Mouse (Mus musculus) lung, adult 18-20 months (tissue): ENCODE data around the gene Pappa2.
A peak's percentile ranks its signal among the peaks of the same experiment; 100 is the strongest.

ENCODE experiments used
- DNase-seq, 2 experiments: peaks; one replicate each; pipeline ENCODE4 v3.0.0; 2022; ENCODE audit warnings: mixed read lengths in 2 of 2

Pappa2 gene

DNA sequence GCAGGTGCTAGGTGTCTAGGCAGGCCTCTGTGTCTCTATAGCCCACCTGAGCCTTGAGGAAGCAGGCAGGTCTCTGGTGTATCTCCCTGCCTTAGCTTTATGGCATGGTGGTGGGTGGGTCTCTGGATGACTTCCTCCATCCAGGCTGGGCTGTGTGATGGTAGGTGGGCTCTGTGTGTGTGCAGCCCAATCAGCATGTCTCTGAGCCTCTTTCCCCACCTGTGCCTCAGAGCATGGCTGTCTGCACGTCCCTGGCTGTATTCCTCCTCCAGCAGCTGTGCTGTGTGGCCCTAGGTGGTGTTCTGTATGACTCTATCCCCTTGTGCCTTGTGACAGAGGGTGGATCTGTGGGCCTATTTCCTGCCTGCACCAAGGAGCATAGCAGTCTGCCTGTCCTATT is at the start of gene Pappa2:
Gene Pappa2 (minus strand): TSS at position 101 of the 400 bp plus-strand sequence.
- DNase-seq: no peak

DNA sequence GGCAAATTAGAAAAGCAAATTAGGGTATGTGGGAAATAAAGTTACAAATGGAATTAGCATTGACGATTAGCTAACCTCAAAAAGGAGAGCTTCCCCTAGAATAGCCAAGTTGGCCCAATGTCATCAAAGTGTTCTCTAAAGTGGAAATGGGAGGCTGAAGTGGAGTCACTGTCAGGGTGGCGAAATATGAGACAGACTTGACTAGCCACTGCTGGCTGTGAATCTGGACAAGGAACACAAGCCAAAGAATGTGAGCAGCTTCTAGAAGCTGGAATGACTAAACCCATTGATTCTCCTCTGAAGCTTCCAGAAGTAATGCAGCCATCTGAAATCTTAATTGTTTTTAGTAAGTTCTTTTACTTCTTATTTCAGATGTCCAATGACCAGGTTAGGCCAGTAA is 48.8 kb upstream of the Pappa2 start:
- no peak for DNase-seq

DNA sequence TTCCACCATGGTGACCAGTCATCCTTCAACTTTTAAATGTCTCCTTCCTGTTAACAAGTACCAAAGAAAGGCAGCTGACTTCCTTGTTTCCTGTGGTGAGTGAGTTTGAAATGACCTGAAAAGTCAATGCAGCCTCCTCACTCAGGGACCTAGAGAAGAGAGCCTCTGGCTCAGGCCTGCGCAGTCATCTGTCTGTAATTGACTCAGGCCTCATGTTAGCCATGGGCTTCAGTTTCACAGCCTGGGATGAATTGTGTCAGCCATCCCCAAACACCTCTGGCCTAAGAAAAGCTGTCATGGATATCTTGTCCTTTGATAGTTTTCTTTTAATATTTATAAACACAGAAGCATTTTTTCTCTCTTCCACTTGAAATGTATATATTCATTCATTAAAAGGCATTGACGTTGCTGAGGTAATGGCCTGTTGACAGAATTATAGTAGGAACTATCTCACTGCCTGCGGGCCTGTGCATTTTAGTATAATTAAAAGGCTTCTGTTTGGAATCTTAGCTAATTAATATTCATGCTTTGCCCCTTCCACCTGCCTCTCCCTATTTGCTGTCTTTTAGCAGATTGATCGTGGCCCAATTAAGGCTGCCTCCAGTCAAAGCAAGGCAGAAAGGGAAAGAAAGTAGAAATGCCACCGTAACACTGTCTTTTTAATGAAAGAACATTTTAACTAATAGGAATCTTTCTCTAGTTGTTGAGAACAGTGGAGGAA is 34.8 kb upstream of the Pappa2 start:
- DNase-seq: no peak

DNA sequence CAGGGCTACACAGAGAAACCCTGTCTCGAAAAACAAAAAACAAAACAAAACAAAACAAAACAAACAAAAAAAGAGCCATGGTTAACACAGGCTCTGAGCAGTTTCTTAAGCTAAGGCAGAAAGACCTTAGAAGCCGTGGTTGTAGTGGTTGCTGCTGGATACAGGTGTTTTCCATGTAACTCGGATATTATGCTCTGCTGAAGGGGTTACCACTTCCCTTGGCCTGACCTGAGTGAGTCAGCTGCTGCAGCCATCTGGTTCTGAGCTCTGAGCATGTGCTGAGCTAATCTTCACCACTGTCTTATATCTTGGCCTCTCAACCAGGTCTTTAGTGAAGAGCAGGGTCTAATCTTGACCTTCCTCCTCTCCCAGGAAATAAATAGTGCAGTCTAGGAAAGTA is 6.8 kb upstream of the Pappa2 start:
- no peak for DNase-seq

DNA sequence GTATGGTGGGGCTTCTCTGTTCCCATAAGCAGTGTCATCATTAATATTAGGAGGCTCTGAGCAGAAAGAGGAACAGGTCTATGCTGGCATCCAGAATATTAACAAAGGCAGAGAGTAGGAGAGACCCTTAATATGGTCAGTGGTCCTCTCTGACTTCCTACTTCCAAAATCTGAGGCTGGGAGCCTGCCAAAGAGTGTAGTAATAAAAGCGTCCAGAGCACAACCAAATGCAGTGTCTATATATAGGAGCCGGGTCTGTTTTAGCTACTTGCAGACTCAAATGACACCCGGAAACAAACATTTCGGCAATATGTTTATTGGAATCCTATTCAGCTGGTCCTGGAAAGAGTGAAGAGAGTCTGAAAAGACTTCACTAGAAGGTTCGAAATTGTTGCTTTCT is 17.9 kb downstream of the Pappa2 start:
- DNase-seq: no peak

DNA sequence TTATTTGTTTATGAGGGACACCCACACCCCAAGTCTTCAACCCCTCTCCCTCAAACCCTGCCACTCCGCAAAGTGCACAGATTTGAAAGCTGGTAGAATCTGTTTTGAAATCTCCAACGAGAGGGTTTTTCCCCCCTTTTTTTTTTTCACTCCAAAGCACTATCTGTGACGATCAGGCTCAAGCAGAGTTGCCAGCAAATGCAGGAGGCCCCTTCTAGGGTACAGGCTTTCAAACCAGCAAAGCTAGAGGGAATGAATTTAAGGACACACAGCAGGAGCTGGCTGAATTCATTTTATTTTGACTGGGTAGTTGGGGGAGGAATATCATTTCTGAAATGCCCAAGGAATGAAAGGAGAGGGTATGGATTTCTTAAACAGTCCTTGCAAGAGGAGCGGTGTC is 19.3 kb downstream of the Pappa2 start:
- DNase-seq: no peak

DNA sequence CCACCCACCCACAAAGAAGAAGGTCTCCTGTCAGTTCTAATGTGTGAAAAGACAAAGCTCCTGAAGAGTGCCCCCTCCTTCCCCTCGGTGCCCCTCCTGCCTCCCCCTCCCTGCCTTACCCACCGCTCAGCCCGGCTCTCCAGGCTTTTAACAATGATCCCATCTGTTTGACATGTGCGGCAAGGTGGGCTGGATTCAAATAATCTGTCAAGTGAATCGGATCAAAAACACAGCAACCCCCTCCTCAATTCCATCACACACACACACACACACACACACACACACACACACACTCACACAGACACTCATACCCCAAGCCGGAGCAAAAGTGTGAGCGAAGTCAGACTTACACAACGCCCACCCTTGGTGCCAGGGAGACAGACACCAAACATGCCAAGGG is 19.7 kb downstream of the Pappa2 start:
- DNase-seq: no peak

DNA sequence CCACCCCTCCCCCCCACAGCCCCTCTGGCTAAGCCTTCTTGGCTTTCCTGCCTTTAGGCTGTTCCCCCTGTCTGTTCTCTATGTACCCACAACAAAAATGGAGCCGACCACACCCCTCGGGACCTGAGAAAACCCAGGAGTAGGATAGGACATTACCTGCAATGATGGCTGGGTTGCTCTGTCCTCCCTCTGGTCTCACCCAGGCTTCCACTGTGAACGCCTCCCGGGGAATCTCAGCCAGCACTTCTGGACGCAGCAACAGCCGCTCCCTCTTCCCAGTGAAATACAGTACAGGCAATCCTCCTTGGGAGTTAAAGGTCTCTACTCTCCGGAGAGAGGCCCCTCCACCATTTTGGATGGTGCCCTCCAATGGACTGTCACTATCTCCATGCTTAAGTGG is 23.9 kb downstream of the Pappa2 start:
- DNase-seq: no peak

DNA sequence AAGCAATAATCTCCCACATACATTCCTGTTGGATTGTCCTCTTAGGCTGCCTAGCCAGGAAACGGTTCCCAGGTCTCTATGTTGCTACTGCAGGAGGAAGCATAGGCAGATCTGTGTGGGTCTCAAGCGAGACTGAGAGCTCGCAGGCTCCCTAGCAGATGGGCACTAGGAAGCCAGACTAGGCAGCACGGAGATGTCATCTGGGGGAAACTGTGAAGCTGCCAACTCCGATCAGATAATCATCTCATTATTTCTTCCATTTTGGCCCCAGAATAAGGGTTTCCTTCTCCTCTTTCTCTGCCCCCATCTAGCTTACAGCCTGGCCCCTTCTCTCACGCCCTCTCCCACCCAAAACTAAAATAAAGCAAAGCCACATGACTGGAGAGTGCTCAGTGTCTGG is 25.5 kb downstream of the Pappa2 start:
- DNase-seq: no peak

DNA sequence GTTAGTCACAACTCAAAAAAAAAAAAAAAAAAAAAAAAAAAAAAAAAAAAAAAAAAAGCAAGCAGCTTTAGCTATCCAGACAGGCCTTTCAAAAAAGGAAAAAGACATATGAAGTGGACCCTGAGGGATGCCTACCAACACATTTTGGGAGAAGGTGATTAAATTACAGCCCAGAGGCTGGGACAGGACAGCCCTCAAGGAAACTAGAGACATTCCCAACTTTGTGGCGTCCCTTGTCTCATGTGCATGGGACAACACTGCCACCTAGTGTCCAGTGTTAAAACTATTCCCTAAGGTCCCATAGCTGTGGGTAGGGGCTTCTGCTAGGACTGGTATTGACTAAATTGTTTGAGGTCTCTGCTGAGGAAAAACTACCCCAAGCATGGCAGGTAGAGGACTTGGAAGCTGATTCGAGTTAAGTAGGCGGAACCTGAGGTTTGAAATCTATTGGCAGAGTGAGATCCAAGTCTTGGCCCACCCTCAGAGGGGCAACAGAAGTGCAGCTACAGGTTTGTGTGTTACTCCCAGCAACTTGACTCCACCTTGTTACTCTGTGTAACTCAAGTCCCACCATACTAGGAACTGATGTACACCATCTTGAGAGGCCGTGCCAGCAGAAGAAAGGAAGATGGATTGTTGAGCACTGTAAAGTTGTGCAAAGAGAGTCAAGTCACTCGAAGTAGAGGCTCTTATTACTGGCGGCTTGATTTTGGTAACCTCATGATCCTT is 26.6 kb downstream of the Pappa2 start:
- peak; percentile 23 to 48 for DNase-seq

DNA sequence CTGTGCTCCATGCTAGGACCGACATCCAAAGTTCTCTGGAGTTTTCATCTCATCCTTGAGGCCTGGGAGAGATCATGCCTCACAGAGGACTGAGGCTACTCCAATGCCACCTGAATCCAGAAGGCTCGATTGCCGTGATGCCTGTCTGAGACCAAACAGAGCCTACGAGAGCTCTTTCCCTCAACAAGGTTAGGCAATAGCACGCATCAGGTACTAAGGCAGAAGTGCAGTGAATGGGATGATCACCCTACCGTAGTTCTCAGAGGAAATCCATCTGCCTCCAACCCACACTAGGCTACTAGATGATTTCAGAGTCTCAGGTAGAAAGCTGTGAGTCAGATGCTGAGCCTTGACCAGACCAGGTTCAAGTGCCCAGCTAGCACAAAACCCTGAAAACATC is 31.2 kb downstream of the Pappa2 start:
- no peak for DNase-seq

DNA sequence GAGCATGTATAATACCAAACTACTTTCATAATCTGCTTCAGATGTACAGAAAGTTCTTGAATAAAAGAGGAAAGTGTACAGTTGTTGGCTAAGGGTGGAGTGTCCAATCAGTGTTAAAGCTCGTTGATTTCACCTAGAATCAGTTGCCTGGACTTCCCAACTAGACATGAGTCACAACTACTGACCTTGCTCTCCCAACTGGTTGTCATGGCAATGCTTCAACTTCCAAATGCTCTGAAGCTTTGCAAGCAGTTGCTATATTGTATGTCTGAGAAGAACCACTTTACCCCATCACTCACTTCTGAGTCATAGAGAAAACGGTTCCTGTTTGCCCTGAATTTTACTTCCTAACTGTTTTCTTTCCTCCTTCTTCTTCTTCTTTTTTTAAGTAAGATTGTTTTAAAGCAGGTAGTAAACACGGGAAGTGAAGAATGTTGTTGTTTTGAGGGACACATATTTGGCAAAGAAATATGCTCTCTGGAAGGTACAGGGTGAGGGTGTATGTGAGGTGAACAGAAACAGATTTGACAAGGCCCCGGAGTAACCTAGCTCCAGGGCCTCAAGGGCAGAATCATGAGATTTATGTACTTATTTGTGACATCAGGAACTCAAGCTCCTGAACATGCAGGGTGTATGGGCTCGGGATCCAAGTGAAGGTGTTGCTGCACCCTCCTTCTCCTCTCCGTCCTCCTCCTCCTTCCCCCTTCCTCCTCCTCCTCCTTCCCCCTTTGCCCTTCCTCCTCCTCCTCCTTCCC is 32.1 kb downstream of the Pappa2 start:
- no peak for DNase-seq

DNA sequence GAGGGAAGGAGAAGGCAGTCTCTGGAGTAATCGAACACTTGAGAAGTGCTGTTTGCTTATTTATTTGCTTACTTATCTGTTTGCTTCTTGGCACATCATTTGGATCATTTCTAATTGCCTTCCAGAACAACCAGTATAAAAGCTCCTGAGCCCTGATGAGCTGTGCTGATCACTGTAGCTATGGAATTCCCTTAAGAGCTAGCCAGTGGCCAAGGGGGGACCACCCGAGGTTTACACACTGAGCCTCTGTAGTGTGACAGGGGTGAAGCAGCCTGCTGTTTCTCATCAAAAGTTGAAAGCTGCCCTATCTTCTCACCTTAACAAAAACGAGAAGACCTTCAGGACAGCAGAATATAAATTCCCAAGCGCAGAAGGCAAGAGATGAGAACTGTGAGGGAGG is 35.4 kb downstream of the Pappa2 start:
- no peak for DNase-seq

DNA sequence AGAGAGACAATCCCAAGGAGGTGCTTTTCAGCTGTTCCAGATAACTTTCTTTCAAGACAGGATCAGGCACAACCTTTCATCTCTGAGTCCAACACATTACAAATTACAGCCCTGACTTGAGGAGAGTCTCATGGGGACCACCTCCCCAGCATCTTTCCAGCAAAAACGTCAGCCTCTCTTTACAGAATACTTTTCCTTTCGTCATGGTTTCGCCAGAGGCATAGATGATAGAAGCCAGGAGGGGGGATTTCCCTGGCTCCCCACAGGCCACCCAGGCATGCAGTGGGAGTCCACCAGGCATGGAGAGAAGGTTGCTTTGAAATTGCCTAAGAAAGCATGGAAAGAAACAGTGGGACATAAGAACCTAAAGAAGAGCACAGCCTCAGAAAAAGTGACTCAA is 37.4 kb downstream of the Pappa2 start:
- no peak for DNase-seq

DNA sequence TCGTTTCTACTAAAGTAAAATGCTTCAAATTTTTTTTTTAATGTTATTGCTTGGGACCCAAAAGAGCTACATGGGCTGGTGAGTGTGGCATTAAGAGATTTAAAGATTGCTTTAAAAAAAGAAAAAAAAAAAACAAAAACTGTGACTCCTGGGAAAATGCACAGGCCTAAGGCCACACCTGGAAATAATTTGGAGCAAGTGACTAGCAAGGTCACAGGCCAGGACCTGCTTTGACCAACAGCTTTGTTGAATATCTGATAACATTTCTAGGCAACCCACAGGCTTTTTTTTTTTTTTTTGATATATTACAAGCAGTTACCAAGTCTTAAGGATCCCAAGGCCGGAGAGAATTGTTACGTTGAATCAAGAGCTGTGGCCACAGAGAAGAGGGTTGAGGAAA is 39.3 kb downstream of the Pappa2 start:
- DNase-seq: no peak

DNA sequence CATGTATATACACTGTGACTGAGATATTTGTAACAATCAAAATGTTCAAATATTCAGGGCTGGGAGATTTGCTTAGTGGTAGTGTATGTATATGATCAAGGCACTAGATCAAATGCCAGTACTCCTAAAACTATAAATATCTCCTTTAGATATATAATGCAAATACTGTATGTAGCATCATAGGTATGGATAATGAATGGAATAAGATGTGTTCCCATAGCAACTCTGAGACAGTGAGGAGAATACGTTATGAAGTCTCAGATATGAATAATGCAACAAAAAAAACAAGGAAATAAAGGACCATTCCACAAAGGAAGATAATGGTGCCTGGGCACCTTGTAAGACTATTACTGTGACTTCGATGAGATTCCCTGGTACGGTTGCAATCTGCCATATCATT is 45.8 kb downstream of the Pappa2 start:
- no peak for DNase-seq

DNA sequence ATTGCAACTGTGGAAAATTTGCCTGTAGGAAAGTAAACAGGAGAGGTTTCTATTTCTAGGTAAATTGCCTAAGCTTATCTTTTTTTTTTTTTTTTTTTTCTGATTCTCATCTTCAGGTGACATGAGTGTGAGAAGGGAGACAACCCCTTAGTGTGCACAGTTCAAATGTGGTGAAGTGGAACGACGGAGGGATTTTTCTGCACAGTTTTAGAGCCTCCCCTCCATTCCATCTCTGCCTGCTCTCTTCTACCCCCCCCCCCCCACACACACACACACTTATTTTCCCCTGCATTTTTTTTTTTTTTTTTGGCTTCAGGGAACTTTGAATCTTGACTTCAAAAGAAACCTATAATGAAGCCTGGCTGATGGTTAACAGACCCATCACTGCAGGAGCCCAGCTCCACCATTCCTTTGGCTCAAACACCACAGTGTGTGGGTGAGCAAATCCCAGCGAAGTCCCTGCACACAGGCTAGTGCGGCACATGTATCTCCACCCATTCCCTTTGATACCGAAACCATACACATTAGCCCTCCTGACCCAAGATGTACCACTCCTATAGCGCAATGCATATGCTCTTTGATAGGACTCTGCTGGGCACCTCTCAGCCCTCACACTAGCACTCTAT is 49.0 kb downstream of the Pappa2 start:
- DNase-seq: no peak

DNA sequence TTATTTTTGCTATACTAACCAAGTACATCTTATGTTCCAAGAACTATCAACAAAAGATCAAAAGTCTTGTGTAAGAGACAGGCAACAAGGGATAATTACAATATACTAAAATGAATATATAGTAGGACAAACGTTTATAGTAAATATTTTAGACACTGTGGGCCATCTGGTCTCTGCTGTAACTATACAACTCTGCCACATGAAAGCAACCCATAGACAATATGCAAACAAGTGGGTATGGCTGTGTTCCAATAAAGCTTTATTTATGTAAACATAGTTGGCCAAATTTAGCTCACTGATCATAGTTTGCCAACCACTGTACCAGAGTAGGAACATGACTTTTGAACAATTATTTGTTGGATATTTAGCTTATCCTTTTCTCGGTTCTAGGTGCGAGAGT is 50.9 kb downstream of the Pappa2 start:
- DNase-seq: no peak

DNA sequence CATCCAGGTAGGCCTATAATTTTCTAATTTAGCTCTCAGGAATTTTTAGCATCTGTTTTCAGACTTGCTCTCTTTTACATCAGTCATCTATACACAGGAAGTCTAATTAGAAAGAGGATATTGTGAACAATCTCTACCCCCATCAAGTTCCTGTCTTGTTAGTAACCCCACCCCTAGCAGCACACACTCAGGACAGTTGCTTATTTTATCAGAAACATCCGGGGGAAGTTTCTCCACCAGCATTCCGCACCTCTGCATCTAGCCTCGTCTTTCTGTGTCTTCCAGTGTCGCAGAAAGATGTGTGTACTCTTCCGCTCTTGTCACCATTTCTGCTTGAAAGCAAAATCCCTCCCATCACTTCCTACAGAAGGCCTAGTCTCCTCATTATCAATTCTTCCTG is 59.8 kb downstream of the Pappa2 start:
- DNase-seq: no peak

DNA sequence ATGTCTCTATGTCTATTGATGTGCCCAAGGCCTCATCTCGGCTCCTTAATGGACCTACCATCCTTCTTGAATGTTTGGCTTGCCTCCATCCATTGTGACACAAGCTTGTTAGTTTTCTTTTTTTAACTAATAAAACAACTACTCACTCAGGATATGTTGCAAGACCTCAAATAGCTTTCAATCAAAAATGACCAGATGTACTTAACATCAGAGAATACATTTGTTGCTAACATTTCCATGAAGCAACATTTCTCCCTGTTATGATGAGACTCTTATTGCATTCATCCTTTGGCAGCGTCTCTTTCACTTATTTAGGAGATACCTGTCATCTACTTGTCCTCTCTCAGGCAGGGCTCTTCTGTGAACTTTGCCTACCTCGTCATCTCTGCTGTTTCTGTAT is 61.4 kb downstream of the Pappa2 start:
- no peak for DNase-seq

DNA sequence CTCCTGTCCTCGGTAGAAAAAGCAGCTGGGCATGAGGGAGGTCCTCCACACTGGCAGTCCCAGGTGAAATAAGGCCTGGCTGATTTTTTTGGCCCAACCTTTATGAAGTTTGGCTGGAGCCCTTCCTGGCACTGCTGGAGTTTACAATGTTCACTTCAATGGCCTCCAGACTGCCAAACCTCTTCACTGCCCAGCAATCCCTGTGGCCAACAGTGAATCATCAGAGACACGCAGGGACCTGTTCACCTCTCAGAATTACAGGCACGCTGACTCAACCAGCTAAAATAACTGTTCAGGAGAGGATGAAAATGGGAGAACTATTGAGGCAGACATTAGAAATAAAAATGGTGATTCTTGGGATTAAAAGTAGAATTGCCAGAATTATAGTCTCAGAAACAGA is 63.2 kb downstream of the Pappa2 start:
- DNase-seq: peak in 1 of 2 experiments; percentile 6

DNA sequence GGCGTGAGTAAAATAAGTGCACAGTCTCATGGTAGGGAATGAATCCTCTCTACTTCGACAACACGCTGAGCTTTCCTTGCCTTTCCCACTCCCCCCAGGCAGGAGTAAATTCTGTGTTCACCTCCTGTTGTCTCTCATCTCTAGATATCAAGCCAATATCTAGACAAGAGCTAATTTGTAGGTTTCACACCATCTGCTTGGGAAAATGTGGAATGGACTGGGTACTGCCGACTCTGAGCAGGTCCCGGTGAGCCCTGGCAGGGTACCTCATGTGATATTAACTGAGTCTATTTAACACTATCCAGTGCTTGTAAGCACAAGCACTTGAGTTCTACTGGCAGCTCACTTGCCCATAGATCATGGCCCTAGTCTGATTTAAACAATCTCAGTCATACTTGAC is 64.7 kb downstream of the Pappa2 start:
- no peak for DNase-seq

DNA sequence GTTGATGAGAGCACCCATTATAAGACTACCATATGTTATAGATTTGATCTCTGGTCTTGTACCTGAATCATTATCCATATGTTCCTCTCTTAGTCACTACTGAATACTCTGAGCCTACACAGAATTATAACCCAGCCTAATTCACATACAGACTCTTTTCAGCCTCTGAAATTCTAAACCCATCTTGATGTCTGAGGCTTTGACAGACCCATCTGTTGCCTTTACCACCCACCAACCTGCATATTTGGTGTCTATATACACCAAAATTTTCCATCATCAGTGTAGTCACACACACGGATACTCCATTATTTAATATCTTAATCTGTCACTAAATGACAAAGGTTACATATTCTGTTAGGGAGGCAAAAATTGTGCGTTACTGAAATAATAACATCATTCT is 69.6 kb downstream of the Pappa2 start:
- DNase-seq: no peak

DNA sequence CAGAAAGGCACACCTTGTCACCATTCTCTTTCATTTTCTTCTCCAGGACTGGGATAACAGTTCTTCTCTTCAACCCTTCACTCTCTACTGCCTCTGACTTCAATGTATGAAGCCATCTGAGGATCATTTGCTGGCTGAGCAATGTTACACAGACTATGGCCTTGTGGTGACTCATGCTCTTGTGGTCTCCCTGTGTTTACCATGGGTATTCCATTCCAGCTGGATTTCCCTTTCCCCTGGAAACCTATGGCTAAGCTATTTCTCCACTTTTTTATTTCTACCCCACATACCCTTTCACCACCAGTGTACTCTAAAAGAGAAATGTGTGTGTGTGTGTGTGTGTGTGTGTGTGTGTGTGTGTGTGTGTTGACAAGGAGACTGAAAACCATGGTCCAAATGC is 83.0 kb downstream of the Pappa2 start:
- DNase-seq: no peak
